Mouse (Mus musculus) heart, postnatal 4 days (tissue): ENCODE measurements around the gene Slc22a15. TPM values are rescaled to one million over a fixed set of nuclear protein-coding genes. Genes with fewer than 3 reads are reported as not detected.
"Not testable (repeated sequence)": the region's sequence is repeated elsewhere in the genome, so short reads cannot be mapped to it uniquely, and the experiment has no call there.

Source experiments
- DNase-seq: peaks from one replicate; pipeline ENCODE4 v3.0.0; 2021
- total RNA-seq, 2 experiments: library from RNA; stranded (reverse); gene quantifications; 2 replicates each; pipeline ENCODE4 v1.2.3; 2021

The Slc22a15 gene
- total RNA-seq, 2 experiments from 2014 or later = 8.4 to 8.8 TPM

DNA sequence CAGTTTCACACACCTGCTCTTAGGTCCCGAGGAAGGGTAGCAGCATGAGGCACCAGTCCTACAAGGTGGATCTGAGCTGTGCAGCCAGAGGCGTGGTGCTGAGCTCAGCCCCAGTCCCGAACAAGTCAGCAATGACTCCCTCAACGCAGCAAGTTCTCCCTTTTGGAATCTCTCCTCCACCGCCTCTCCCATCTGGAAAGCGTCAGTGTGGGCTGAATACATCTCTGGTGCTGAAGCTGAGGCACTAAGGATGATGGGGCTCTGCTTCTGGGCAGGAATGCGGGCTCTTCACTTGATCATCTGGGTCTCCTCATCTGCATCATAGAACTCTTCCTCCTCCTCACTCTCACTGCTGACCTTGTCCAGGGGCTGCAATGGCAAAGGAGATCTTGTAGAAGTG is 64.1 kb downstream of the Slc22a15 start:
- no peak for DNase-seq

DNA sequence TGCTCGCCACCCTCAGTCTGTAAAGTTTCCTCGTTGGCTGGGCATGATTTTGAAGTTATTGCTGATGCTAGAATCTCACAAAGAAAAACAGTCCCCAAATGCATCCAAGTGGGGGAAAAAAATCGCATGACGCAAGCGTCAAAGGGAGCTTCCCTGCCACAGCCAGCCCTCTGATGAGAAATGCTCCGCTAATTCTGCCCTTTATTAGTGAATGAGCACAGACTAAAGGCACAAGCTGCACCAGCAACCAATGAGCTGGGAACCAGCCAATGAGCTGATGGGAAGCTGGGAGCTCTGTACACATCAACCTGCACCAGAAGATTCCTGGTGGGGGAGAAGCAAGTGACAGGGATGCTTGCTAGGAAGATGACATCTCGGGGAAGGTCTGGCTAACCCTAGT is 64.5 kb downstream of the Slc22a15 start:
- no peak for DNase-seq

DNA sequence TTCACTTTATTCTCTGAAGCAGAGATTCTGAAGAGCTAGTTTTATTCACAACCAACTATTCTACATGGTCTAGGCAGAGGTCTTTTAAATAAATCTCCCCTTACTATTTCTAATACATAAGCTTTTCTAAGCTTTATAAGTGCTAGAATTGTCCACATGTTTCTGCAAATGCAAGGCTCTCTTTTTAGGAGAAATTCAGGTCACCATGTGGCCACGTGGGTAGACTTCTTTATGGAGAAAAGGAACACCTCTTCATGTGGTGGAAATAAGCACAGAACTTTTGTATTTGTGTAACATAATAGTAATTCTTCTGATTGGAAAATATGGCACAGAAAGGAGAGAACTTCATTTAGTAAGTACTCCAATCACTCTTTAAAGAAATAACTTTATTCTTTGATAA is 70.2 kb downstream of the Slc22a15 start:
- no peak for DNase-seq

DNA sequence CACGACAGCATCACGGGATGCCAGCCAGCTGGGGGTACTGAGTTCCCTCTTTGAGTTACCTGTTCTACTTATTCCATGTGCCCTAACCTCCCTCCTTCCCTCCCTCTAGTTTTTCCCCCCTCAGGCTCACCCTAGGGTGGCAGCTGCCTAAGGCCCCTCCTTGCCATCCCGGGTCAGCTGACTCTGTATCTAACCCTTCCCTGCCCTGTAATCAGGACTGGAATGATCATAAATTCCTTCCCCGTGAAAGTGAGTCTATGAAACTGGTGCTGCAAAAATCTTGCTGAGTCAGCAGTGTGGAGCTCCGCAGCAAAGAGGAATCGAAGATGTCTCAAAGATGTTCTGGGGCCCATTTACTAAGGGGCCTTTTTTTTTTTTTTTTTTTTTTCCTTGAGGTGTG is 72.9 kb downstream of the Slc22a15 start:
- no peak for DNase-seq

DNA sequence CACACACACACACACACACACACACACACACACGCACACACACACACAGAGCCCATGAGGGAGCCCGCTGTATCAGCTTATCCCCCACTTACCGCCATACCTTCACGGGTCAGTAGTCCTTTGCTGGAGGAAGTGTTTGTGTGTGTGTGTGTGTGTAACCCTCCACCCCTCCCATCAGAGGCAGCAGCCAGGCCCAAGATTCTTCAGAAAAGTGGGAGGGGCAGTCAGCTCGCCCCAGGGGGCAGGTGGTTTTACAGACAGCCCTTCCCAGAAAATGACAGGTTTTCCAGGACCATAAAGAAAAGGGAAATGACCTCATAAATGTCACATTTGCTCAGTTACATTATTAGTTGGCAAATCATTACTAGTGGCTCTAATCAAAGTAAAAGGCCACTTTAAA is 75.4 kb downstream of the Slc22a15 start, which contains the start of gene Mab21l3:
Gene Mab21l3 (minus strand): TSS at position 144 of the 400 bp plus-strand sequence.
- no peak for DNase-seq

DNA sequence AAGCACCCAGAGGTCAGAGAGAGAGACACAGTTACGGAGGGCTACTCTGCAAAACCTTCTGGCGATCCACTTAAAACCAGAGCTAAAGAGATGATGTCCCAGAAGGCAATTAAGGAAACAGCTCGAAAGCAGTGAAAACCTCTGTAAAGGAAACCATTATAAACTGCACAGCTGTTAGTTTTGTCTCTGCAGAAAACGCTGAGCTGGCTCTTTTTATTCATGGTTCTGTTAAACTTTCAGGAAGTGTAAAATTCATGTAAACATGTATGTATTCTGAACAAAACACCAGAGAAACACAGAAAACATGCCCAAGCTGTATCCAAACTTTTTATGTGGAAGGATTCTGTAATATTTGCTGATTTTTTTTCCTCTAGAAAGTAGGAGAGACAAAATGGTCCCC is 78.2 kb downstream of the Slc22a15 start:
- no peak for DNase-seq

DNA sequence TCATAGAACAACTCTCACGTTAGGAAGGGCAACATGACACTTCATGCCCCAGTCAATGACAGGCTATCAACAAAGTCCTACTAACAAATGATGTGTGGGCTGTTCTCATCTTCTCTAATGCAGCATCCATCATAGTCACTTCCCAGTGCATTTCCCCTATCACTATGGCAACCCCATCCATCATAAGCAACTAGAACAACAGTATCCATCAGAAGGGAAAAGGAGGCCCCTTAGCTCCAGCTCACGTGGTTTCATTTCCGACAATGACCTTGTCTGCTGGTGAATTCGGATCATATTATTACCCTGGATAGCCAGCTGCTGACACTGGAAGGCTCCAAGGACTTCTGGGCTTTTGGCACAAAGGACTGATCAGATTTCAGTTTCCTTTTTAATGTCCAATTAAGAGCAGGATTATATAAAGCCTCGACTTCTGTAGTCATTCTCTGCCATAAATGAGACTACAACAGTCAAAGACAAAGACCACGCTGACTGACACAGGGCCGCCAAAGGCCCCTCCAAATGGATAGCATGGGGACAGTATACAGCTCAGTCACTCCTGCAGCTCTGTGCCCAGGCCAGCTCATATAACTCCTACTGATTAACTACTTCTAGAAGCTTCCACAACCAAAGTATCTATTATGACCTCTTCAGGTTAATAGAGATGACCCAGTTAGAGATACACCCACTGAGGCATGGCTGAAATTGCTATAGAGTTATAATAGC is 81.7 kb downstream of the Slc22a15 start:
- DNase-seq = no peak

DNA sequence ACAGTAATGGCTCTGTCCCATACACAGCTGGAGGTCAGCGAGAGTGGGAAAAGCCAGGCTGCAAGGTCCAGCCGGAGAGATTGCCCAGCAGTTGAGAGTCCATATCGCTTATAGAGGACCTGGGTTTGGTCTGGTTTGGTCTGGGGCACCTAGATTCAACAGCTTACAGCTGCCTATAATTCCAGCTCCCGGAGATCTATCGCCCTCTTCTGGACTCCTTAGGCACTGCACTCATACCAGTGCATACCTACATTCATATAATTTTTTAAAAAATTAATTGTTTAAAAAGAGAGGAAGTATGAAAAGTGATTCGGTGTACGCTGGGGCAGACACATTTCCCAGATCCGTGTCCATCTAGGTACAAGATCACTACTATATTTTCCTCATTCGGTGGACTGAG is 84.9 kb downstream of the Slc22a15 start:
- DNase-seq = no peak

DNA sequence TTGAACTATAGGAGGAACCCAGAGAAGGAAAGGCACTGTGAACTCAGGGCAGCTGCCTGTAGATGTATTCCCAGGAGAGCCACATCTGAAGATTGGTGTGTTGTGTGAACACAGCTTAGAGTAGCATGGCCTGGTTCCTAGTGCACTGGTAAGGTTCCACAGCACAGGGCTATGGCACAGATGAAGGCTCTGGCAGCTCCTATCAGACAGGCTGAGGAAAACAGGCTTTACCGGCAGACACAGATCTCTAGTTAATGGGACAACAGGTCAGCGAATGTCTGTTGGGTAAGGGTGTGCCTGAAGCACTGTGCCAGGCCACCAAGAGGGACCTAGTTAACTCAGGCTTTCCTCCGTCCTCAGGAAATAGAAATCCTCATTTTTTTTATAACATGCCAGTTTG is 87.3 kb downstream of the Slc22a15 start:
- no peak for DNase-seq

DNA sequence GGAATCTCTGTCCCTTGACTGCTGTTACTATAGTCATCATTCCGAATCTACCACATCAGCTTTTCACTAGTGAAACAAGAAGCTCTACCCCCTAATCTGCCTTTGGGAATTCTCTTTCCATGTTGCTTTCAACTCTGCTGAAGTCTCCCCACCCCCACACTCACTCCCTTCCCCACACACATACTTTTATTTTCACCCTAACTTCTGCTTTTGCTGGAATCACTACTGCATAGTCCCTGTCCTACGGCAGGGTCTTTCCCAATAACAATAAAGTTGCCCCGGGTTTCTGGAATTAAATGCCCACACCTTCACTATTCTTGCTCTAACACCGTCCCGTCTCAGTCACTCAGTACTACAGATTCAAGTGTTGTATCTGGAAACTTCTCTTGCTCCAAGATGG is 87.7 kb downstream of the Slc22a15 start:
- no peak for DNase-seq

DNA sequence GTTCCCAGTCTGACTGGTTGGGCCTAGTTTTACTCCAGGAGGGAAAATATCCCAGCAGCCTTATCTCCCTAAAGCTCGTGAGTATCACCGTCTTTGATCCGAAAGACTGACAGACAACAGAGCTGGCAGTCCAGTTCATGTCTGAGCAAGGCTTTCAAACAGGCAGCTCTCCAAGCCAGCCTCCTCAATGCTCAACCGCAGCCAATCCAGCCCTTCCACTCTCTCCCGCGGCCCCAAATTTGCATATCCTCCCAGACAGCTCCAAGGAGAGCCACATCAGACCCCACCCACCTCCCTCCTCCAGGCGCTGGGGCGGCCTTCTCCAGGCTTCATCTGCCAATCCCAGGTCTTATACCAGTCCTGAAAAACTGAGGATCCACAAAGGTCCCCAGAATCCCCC is 88.2 kb downstream of the Slc22a15 start:
- DNase-seq = peak; percentile 79

DNA sequence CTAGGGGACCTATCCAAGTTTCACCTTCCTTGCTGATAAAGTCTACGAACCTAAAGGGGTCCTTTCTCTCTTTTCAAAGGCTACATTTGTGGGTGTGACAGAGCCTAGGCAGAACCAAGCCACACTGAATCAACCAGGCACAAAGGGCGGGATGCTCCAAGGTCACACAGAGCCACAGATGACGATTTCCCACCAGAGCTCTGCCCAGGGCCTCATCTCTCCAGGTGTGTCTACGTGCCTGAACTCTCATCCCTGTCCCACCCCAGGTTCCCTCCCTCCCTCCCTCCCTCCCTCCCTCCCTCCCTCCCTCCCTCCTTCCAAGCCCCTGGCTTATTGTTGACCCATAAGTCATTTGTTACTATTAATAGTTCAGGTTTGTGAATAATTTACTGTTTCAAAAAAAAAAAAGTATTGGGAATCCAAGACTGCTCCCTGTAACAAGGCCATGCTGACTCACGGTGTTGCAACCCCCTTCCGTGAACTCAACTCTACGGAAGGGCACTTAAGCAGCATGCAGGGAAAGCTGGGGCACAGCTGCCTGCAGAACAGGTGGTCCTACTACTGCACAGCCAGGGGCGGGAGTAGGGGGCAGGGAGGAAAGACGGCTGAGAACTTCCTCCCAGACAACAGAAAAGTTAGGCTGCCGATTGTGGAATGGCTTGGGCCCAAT is 92.9 kb downstream of the Slc22a15 start:
- no peak for DNase-seq

DNA sequence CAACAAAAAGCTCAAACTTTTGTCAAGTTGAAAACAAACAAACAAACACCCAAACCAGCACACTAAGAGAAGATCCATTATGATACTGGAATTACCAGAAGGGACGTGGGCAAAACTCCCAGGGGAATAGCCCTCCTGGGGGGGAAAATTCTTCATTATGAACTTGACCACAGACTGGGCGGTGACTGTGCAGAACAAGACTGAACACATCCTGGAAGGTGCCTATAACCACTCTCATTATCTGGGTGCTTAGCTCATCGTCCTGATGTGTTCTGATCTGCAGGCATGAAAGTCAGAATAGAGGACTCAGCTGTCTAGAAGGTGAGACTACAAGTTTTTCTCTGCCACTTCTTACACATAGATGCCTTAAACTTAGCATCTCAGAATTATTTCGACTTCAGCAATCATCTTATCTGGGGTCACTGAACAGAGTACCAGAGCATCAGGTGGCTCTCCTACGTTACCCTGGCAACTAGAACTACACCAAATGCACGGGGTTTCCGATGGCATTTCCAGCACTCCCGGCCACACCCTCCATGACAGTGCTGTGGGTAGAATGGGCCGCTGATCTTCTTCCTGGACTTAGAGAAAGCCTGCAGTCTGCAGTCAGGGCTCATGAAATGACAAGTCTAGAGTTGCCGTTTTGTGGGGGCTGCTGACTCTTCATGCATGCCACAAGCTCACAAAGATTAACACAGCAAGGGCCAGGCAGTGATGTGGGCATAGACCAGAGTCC is 94.2 kb downstream of the Slc22a15 start:
- DNase-seq = no peak

DNA sequence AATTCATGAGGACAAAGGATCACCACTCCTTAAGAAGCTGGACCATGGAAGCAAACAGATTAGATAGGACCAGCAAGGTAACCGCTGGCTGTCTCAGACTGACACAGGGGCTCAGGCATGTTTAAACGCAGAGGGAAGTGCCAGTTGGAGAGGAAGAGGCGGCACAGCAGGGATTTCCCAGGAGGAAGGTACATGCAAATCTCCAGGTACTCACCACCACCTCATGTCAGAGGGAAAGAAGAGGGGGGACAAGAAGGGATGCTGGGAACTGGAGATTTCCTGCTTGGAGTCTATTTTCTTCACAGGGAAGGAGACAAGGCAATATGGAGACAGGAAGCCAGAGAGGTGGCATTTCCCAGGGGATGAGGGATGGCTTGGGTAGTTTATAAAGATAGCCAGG is 95.7 kb downstream of the Slc22a15 start:
- DNase-seq = no peak

DNA sequence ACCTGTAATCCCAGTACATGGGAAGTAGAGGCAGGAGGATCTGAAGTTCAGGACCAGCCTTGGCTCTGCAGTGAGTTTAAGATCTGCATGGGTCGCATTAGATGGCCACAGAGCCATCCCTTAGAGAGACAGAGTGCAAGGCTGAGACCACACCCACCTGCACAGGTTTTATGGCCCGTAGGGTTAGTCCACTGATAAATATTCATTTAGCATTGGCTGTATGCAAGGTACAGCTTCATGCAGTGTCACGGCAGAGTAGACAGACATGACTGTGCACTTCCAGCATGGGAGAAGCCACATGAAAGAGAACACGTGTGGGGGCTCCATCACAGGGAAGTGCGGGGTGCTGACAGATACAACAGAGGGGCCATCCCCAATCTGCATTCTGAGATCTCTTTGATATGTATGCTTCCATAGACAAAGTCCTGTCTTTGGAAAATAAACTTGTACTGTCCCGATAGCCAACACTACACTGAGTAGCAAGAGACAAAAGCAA is 97.0 kb downstream of the Slc22a15 start:
- no peak for DNase-seq

DNA sequence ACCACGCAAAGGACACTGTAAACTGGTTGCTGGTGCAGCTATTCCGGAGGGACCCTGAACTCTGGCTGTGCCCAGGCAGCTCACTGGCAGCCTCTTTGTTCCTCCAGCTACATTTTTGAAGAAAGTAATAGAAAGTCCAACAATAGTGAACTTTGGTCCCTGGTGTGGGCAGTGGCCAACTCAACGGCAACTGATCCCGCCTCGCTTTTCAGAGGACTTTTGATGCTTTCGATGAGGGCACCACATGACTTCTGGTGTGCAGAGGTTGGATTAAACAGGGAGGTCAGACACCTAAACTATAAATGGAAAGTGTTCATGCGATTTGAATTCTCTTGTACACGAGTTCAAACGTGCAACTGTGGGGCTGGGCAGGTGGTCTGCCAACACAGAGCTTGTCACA is 99.9 kb downstream of the Slc22a15 start:
- no peak for DNase-seq

DNA sequence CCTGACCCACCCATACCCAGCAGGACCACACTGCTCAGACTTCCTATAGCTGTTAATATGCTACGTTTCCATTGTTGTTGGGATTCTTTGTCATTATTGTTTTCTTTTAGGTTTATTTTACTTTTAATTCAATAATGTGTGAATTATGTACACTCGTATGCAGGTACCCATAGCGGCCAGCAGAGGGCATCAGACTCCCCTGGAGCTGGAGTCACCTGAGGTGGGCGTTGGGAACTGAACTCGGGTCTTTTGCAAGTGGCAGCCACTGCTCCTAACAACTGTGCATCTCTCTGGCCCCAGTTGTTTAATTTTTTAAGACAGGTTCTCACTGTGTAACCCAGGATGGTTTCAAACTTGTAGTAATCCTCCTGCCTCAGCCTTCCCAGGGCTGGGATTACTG is 102.2 kb downstream of the Slc22a15 start:
- no peak for DNase-seq

DNA sequence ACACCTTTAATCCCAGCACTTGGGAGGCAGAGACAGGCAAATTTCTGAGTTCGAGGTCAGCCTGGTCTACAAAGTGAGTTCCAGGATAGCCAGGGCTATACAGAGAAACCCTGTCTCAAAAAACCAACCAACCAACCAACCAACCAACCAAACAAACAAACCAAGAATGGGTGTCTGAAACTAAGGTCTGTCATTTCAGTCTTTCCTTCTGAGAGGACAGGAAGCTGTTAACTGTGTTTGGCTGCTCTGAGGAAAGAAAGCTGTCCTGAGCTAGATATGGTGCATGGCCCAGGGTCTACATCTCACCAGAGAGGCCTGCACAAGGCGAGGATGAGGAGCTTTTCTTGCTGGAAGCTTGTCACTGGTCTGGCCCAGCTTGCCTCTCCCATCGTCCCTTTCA is 103.5 kb downstream of the Slc22a15 start:
- DNase-seq = not testable (repeated sequence)

DNA sequence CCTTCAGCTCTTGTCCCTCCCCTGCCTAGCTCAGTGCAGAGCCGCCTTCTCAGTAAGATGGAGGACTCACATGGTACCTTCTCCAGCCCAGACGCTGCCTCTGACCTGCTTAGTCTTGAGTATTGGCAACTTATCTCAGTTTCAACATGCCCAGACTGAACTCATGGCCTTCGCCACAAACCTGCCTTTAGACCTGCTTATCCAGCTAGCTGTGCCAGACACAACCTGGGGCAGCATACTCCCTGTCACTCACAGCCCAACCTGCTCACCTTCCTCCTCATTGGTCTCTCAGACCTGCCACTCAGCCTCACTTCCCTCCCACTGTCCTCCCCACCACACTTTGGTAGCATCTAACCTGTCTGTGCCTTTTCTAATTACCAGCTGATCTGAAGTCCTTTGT is 108.2 kb downstream of the Slc22a15 start:
- no peak for DNase-seq

DNA sequence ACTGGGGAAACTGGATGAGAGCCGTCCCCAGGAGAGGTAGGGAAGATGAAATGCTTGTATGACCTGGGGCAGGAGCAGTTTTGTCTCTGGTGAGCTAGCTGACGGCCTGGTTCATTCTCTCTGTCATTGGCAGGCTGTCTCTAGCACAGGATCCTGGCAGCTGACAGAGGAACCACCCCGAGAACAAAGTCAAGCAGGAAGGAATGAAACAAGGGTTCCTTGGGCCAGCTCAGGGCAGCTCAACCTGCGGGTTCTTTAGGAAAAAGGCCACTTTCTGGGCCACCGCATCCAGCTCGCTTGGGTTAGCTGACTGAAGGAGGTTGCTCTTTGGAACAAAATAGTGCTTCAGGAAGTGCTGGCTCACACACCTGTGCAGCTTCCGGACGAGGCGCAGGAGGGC is 109.5 kb downstream of the Slc22a15 start:
- DNase-seq = no peak

DNA sequence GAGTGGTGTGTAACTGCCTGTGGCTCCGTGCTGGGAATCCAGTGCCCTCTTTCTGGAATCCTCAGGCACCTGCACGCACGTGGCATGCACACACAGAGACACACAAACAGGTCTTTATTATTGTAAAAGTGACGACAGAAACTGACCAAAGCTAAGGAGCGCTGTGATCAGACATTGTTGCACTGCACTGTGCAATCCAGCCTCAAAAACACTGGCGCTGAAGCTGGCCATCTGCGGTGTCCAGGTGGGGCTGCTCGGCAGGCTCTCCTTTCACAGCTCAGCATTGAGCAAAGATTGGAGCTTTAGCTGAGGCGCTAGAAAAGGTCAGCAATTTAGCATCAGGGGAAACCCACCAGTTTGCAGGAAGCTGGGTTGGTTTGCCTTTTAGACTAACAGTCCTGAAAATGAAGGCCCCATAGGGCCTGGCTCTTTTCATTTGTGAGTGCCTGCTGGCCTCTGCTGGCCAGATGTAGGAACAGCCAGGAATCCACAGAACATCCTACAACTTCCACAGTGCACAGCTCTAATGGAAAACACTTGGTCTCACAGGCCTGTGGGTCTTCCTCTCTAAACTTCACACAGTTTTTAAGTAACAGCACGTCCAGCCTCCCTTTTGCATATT is 111.8 kb downstream of the Slc22a15 start:
- peak; percentile 77 for DNase-seq

DNA sequence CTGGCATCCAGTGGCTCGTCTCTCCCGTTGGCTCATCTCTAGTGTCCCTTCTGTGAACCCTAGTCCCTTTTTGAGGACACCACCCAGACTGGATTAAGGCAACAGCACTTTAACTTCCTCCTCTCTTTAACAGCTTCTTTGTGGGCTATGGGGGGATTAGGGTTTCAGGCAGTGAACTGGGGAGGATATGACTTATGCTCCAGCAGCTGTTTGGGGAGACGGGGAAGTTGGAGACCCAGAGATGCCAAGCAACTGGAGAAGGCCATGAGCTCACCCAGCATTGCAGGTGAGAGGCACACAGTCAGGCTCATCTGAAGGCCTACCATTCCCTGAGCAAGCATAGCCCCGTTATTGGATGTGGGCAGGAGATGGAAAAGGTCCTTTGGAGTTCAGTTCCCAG is 112.3 kb downstream of the Slc22a15 start:
- DNase-seq = no peak

DNA sequence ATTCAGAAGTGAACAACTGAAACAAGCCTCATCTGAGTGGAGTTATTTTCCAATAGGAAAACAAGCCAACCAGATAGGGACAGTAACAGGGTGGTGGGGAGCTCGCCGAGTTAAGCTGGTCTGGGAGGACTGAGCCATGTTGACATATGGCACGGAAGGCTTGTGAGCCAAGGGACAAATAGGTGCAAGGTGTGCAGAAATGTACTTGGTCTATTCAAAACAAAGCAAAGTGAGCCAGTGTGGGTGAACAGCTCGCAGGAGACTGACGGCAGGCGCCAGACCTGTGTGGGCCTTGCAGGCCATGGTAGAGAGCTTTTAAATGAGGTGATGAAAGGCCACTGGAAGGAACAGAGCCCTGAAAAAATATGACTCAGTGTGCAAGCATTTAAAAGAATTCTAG is 116.6 kb downstream of the Slc22a15 start:
- DNase-seq = no peak
